Mouse (Mus musculus) A20 (cell line): ENCODE data around the gene Pygo2.
"Not testable (repeated sequence)": the region's sequence is repeated elsewhere in the genome, so short reads cannot be mapped to it uniquely, and the experiment has no call there.

Source experiments
- DNase-seq: peaks from one replicate; pipeline ENCODE4 v3.0.0-alpha.2; 2011; ENCODE audit warnings: low read depth, low spot score

Pygo2 gene

DNA sequence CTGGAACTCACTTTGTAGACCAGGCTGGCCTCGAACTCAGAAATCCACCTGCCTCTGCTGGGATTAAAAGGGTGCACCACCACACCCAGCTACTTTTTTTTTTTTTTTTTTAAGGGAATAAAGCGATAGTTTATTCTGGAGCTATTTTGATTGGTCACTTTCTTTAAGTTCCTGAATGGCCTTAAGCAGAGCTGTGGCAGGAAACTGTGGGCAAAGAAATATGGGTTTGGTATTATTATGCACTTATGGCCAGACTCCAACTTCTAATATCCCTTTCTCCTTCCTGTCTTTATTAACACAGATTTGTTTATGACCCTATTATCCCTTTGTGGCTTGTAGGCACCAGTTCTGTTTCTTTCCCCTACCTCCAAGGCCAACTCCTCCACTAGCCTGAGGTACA lies 9.6 kb upstream of the Pygo2 start:
- DNase-seq: no peak

DNA sequence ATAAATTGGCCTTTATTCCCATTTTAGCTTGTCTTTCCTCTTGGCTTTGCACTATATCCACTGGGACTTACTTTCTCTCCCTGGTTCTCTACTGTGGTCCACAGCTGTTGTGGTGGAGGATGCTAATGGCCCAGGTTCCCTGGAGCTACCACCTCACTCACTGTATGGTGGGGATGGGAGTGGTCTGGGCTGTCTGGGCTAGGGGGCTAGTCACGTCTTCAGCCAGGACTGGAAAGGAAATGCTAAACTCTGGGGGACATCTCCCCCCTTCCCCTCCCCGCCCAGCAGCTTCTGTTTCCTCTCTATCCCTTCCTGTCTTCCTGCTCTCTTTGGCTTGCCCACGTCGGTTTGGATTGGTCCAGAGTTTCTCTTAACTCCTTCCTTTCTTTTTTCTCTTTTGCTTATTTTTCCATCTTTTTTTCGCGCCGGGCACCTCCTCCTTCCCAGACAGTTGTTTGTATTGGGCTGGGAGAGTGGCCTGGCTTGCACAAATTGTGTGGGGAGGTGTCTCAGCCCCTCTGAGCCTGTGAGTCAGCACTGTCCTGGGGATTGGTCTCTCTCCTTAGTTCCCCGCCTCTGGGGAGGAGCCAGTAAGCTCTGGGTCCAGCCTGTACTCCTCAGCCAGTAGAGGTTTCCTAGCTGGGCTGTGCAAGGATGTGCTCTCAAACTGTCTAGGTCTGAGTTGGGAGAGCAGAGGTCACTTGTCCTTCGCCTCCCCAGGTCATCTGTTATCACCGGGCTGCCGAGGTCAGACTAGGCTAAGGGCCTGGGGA lies 8.8 kb upstream of the Pygo2 start:
- peak; percentile 20 for DNase-seq

DNA sequence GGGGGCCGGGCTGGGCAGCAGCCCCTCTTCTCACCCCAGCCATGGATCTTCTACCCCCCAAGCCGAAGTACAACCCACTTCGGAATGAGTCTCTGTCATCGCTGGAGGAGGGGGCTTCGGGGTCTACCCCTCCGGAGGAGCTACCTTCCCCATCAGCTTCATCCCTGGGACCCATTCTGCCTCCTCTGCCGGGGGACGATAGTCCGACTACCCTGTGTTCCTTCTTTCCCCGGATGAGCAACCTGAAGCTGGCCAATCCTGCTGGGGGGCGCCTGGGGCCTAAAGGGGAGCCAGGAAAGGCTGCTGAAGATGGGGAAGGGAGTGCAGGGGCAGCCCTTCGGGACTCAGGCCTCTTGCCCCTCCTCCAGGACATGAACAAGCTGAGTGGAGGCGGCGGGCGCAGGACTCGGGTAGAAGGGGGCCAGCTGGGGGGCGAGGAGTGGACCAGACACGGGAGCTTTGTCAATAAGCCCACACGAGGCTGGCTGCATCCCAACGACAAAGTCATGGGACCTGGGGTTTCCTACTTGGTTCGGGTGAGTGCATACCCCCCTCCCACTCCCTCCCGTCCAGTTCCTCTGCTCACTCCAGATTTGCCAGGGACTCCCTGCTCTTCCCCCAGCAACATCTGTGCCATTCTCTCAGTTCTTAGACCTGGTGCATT lies 8.1 kb upstream of the Pygo2 start:
- DNase-seq: no peak

GRCm38 (mm10) chr3:89422556-89423205 lies 7.3 kb upstream of the Pygo2 start:
- DNase-seq: no peak

GRCm38 (mm10) chr3:89424416-89425140 lies 5.4 kb upstream of the Pygo2 start:
- DNase-seq: no peak

DNA sequence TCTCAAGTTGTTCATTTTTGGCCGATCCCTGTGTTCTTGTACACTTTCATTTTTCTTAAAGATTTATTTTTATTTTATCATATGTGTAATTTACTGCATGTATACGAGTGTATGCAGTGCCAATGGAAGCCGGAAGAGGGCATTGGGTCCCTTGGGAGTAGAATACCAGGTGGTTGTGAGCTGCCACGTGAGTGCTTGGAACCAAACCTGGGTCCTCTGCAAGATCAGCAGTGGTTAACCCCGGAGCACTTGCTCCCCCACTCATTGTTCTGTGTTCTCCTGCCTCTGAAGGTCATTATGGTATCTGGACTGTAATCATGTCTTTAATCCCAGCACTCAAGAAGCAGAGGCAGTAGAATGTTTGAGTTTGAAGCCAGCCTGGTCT lies 4.9 kb upstream of the Pygo2 start:
- DNase-seq: no peak

DNA sequence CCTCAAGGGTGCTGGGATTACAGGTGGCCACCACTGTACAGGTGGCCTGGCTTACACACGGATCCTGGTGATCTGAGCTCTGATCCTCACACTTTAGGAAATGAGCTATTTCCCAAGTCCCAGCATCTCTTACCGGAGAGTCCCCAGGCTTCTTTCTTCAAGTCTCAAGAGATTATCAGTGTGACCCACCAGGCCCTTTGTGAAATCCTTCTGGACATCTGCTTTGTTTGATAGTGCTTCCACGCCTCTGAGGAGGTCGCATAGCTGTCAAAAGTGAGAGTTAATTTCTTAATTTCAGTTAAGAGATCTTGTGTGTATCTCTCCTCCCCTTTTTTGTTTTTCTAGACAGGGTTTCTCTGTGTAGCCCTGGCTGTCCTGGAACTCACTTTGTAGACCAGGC lies 4.1 kb upstream of the Pygo2 start:
- DNase-seq: no peak

GRCm38 (mm10) chr3:89429021-89429420 lies 993 bp upstream of the Pygo2 start:
- DNase-seq: not testable (repeated sequence)

GRCm38 (mm10) chr3:89432606-89433005 lies 2.6 kb downstream of the Pygo2 start:
- no peak for DNase-seq

DNA sequence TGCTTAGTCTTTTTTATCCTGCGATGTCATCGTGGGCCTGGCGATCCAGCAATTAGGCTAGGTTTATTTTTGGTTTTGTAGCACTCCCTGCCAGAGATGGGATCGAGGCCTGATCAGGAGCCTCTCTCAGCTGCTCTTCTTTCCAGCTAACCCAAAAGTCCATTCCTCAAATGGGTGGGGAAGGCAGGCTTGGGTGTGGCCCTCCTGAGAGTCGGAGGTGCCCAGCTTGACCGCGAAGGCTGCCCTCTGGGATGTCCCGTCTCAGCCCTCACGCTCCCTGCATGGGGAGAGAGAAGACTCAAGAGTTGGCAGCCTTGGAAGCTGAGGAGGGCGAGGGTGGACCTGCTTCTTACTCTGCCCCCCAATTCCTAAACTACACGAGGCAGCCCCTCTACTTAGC lies 4.5 kb downstream of the Pygo2 start:
- no peak for DNase-seq

DNA sequence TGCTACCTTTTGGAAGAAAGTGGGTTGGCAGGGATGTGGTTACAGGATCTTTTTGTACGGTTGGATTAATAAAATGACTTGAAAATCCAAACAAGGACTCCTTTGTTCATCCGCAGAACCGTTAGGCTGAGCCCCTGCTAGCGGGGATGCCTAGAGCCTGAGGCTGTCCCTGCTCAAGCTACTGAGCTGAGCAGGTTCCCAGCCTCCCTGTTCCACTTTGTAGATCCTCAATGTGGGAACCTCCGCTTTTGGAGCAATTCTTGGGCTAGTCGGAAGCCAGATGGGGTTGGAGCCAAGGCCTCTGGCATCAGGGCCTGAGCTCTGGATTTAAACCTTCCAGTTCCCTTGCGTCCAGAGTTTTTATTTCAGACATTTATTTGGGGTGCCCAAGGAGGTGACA lies 5.0 kb downstream of the Pygo2 start:
- DNase-seq: no peak

DNA sequence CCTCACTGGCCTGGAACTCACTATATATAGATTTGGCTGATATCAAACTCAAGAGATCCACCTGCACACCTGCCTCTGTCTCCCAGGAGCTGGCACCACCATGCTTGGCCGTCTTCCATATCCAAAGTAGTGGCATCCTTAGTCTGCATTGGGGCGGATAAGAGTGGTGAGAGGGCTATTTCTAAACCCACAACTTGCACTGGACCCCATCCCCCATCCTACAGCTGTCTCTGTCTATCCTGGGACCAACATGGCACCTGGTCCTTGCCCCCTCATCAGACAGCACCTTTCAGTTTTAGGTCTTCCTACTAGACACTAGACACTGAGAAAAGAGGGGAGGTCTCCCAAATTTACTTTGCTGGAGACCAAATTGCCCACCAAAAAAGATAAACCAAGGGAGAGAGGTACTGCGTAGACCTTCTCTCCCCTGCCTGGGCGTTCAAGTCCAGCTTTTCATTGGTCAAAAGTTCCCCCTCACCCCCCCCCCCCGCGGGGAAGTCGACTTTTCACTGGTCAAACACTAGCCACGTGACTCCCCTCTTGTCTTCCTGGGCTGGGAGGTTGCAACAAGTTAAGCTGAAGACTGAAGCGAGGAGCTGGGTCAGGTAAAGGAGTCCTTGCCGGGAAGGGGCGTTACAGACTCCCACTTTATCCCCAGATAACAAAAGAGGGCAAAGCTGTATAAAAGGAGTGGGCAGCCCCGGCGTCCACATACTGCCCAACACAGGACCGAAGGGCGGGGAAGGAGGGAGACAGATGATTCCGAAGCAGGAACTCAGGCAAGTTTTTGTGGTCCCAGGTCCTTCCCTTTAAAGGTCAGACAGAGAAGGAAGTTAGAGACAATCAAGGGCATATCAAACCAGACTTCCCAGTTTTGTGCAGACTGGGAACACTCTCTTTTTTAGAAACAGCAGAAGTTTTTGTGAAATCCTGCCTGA lies 6.4 kb downstream of the Pygo2 start, which contains the start of gene Pbxip1:
Gene Pbxip1, plus strand, starts transcription at position 531 of the 938 bp plus-strand sequence.
- DNase-seq: peak; percentile 91

DNA sequence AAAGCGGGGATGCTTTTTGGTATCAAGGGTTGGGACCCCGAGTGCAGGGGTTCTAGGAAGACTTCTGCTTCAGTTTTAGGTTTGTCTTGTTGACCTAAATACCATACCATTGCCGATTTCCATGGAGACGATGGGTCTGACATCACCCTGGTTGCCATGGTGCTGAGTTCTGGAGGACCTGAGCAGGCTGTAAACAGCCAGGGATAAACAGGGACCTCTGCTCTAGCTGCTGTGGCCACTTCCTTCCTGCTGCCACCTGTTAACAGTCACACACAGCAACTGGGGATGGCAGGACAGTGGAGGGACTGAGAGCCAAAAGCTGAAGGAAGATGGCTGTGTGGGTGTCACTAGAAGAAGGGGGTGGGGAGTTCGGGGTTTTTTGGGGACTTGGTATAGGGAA lies 7.3 kb downstream of the Pygo2 start:
- DNase-seq: peak; percentile 65

DNA sequence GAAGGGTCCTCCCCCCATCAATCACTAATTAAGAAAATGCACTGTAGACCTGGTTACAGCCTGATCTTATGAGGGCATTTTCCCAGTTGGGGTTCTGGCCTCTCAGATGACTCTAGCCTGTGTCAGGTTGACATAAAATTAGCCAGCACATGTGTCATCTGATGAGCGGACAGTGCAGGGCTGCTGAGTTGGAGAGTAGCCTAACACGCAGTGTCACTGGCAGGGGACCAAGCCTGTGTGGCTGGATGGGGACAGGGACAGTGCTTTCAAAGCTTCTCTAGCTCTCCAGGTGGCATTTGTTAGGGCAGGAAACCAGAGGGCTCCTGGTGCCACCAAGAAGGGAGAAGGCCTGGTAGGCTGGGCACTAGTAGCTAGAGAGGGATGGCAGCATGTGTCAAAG lies 10.7 kb downstream of the Pygo2 start:
- no peak for DNase-seq

DNA sequence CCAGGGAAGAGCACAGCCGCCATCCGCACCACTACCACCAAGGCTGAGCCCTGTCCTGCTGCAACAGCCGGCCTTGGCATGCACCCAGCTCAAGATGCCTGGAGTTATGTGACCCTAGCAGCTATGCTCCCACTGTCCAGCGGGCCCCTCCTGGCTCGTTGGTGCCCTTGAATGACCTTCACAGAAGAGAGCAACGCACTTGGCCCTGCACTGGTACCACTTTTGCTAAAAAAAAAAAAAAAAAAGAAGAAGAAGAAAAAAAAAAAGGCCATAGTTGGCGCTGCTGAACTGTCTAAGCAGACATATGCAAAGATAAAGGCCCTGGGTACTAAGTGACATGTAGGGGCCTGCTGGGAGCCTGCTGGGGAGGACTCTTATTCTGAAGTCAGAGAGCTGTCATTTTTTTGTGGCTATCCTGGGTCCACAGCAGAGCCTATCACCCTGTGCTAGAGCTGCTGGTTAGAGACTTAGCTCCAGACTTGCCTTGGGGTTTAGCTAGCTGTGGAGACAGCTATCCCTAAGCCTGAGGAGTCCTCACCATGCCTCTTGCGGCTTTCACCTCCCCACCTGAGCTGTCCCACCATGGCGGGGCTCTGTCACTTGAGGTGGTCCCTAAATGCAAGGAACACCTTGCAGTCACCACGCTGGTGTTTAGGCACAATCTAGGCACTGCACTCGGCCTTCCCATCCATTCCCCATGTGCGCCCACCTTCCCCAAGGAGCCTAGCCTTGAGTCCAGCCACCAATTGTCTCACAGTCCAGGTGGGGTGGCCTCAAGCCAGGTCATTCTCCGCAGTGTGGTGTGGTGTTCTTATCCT lies 18.9 kb downstream of the Pygo2 start:
- DNase-seq: peak; percentile 60

- peak; percentile 79 for DNase-seq
Measured at GRCm38 (mm10) chr3:89449541-89449940, 19.5 kb downstream of the Pygo2 start.

- no peak for DNase-seq
Measured at GRCm38 (mm10) chr3:89451916-89452315, 21.9 kb downstream of the Pygo2 start.

- no peak for DNase-seq
Measured at GRCm38 (mm10) chr3:89454401-89455177, 24.6 kb downstream of the Pygo2 start, which contains the start of gene Pmvk. Gene Pmvk (plus strand): TSS chr3:89454541.

- no peak for DNase-seq
Measured at GRCm38 (mm10) chr3:89455786-89456285, 25.8 kb downstream of the Pygo2 start.
